Mouse (Mus musculus) activated CD4-positive, CD25-positive, alpha-beta regulatory T cell, adult 4 months (primary cell): ENCODE results near the gene Tff2. TPM values are rescaled to one million over a fixed set of nuclear protein-coding genes. Genes with fewer than 3 reads are reported as not detected.
A peak's percentile ranks its signal among the peaks of the same experiment; 100 is the strongest.

ENCODE experiments used
- ATAC-seq: one replicate; pipeline ENCODE4 v1.8.0; 2017
- polyA plus RNA-seq, 2 experiments: library from polyadenylated mRNA; unstranded; fragments of 100-300 nt; shearing (Covaris generic); gene quantifications; one replicate each; pipeline ENCODE4 v1.2.1; 2017

Tff2 gene
- not detected for polyA plus RNA-seq

GRCm38 (mm10) chr17:31144040-31145037 is at the start of gene Tff2:
TSS of gene Tff2 (minus strand) at chr17:31144282.
- ATAC-seq, result no peak

- ATAC-seq, result no peak
Measured at GRCm38 (mm10) chr17:31193360-31193759, 49.3 kb upstream of the Tff2 start.

- ATAC-seq, result no peak
Measured at GRCm38 (mm10) chr17:31192663-31193062, 48.6 kb upstream of the Tff2 start.

GRCm38 (mm10) chr17:31191825-31192224 is 47.7 kb upstream of the Tff2 start:
- no peak for ATAC-seq

GRCm38 (mm10) chr17:31187370-31187769 is 43.3 kb upstream of the Tff2 start:
- ATAC-seq, result peak; percentile 46

- peak; percentile 88 for ATAC-seq
Measured at GRCm38 (mm10) chr17:31184269-31184990, 40.3 kb upstream of the Tff2 start.

- ATAC-seq, result no peak
Measured at GRCm38 (mm10) chr17:31183180-31183974, 39.3 kb upstream of the Tff2 start.

GRCm38 (mm10) chr17:31181490-31181889 is 37.4 kb upstream of the Tff2 start:
- ATAC-seq, result no peak

- peak; percentile 81 for ATAC-seq
Measured at GRCm38 (mm10) chr17:31176321-31176720, 32.2 kb upstream of the Tff2 start.

GRCm38 (mm10) chr17:31169796-31170195 is 25.7 kb upstream of the Tff2 start:
- ATAC-seq, result no peak

- no peak for ATAC-seq
Measured at GRCm38 (mm10) chr17:31165127-31165526, 21.0 kb upstream of the Tff2 start, which contains the start of gene Tff1. TSS of gene Tff1 (minus strand) at chr17:31165277.

GRCm38 (mm10) chr17:31163821-31164220 is 19.7 kb upstream of the Tff2 start:
- no peak for ATAC-seq

GRCm38 (mm10) chr17:31162607-31163006 is 18.5 kb upstream of the Tff2 start:
- ATAC-seq, result no peak

GRCm38 (mm10) chr17:31160291-31160690 is 16.2 kb upstream of the Tff2 start:
- no peak for ATAC-seq

- no peak for ATAC-seq
Measured at GRCm38 (mm10) chr17:31157921-31158320, 13.8 kb upstream of the Tff2 start.

GRCm38 (mm10) chr17:31153785-31154184 is 9.7 kb upstream of the Tff2 start:
- no peak for ATAC-seq

GRCm38 (mm10) chr17:31152966-31153499 is 9.0 kb upstream of the Tff2 start:
- no peak for ATAC-seq

GRCm38 (mm10) chr17:31152512-31152911 is 8.4 kb upstream of the Tff2 start:
- ATAC-seq, result no peak

GRCm38 (mm10) chr17:31145998-31146397 is 1.9 kb upstream of the Tff2 start:
- ATAC-seq, result no peak

GRCm38 (mm10) chr17:31142116-31142515 is 2.0 kb downstream of the Tff2 start:
- no peak for ATAC-seq

GRCm38 (mm10) chr17:31138398-31138797 is 5.7 kb downstream of the Tff2 start:
- peak; percentile 60 for ATAC-seq

- peak; percentile 48 for ATAC-seq
Measured at GRCm38 (mm10) chr17:31136821-31137220, 7.3 kb downstream of the Tff2 start.
